In genomic region chr1:83429866-83430265, GRCm38 (mm10) we compare ENCODE assay signal across 25 mouse cellular contexts. TPM values are rescaled to one million over a fixed set of nuclear protein-coding genes. Genes with fewer than 3 reads are reported as not detected.
DNase-seq lines count a peak whose midpoint lies in the region; ATAC-seq lines count a peak whose summit lies in the region.
"Had no signal": no experiment of that assay in that cellular context is flagged by ENCODE, and none has a peak within 500 bp of the region (broad histone marks: within the 10 kb centered on the region; RNA-seq: fewer than 3 reads in every experiment).

No protein-coding gene starts in this region.

- no peaks in the 10 kb centered on the region for H3K27me3 ChIP-seq in forebrain, embryonic 16.5 days (replicated peaks; ENCODE audit: control insufficient read depth, insufficient read depth, low read length)
- no peaks in the 10 kb centered on the region for H3K27me3 ChIP-seq in forebrain, embryonic 11.5 days (ENCODE audit: control insufficient read depth, insufficient read depth, low read length)
- H3K27me3 ChIP-seq: embryonic facial prominence, embryonic 13.5 days; hindbrain, embryonic 12.5 days had no signal

- H3K4me3 ChIP-seq in forebrain, embryonic 16.5 days (replicated peaks; ENCODE audit: low read length) = no peak overlapping the region
- H3K4me3 ChIP-seq in forebrain, embryonic 11.5 days (ENCODE audit: low read depth, low read length) = no peak overlapping the region
- H3K4me3 ChIP-seq: embryonic facial prominence, embryonic 13.5 days; gastrocnemius, adult 2 months; heart, embryonic 10.5 days; hindbrain, embryonic 12.5 days had no signal

- no peak overlapping the region for H3K9ac ChIP-seq in forebrain, embryonic 16.5 days (replicated peaks; ENCODE audit: low read depth, low read length)
- H3K9ac ChIP-seq in forebrain, embryonic 11.5 days (ENCODE audit: low read length) = no peak overlapping the region
- H3K9ac ChIP-seq: embryonic facial prominence, embryonic 13.5 days; hindbrain, embryonic 12.5 days had no signal

- no peak overlapping the region for H3K4me2 ChIP-seq in forebrain, embryonic 16.5 days (ENCODE audit: low read length)
- no peak overlapping the region for H3K4me2 ChIP-seq in forebrain, embryonic 11.5 days (ENCODE audit: low read depth, low read length, severe bottlenecking)
- H3K4me2 ChIP-seq: embryonic facial prominence, embryonic 13.5 days; hindbrain, embryonic 12.5 days had no signal

- peaks cover 5% of the 10 kb centered on the region for H3K4me1 ChIP-seq in forebrain, embryonic 16.5 days (replicated peaks; ENCODE audit: control insufficient read depth, insufficient read depth, low read length)
- no peaks in the 10 kb centered on the region for H3K4me1 ChIP-seq in forebrain, embryonic 11.5 days (replicated peaks; ENCODE audit: control insufficient read depth, insufficient read depth, low read length)
- H3K4me1 ChIP-seq: embryonic facial prominence, embryonic 13.5 days; heart, embryonic 10.5 days had no signal

- ATAC-seq in cerebellum, adult (ENCODE audit: insufficient number of reproducible peaks, low FRiP score, low TSS enrichment) = 0 out of 2 replicates have a peak, but pooled peaks have one; percentile 70
- ATAC-seq in forebrain, embryonic 16.5 days = peak; percentile 69
- ATAC-seq in forebrain, embryonic 11.5 days (replicated peaks; ENCODE audit: low FRiP score) = no peak
- ATAC-seq: activated CD4-positive, CD25-positive, alpha-beta regulatory T cell, adult 4 months; CD4-positive, CD25-positive, alpha-beta regulatory T cell, adult 4 months; hindbrain, embryonic 16.5 days; inflammation-experienced regulatory T-cells, adult 6 months; intestine, postnatal 0 days; Patski had no signal

- no peak overlapping the region for H3K27ac ChIP-seq in forebrain, embryonic 16.5 days (ENCODE audit: low read length)
- no peak overlapping the region for H3K27ac ChIP-seq in forebrain, embryonic 11.5 days (ENCODE audit: low read depth, low read length)
- H3K27ac ChIP-seq: embryonic facial prominence, embryonic 13.5 days; gastrocnemius, adult 2 months; heart, embryonic 10.5 days; hindbrain, embryonic 12.5 days had no signal

- DNase-seq in cerebellum, postnatal 4 days (ENCODE audit: low spot score in 2 of 2) = no peak
- no peak for DNase-seq in forebrain, embryonic 11.5 days (ENCODE audit: low spot score)
- peak; percentile 90 for DNase-seq in brain, adult 2 months (ENCODE audit: low read depth, low spot score)
- peak; percentile 87 for DNase-seq in cerebellum, adult 9-10 months
- DNase-seq in Muller cell, postnatal 12 days (ENCODE audit: inconsistent ontology term) = no peak
- no peak for DNase-seq in lung, postnatal 4 days
- DNase-seq: adrenal gland, postnatal 25 days; B cell, adult 2 months; gastrocnemius, adult 2 months; gastrocnemius, postnatal 25 days; heart, postnatal 10 days; heart, postnatal 4 days; kidney, adult 8-10 months had no signal

- no peaks in the 10 kb centered on the region for H3K9me3 ChIP-seq in forebrain, embryonic 16.5 days (ENCODE audit: control insufficient read depth, low read length)
- H3K9me3 ChIP-seq in forebrain, embryonic 11.5 days (ENCODE audit: control insufficient read depth, low read length) = no peaks in the 10 kb centered on the region
- H3K9me3 ChIP-seq: embryonic facial prominence, embryonic 13.5 days; G1E; heart, embryonic 10.5 days; hindbrain, embryonic 12.5 days had no signal

- H3K36me3 ChIP-seq in forebrain, embryonic 16.5 days (ENCODE audit: control insufficient read depth, insufficient read depth) = no peaks in the 10 kb centered on the region
- H3K36me3 ChIP-seq in forebrain, embryonic 11.5 days (ENCODE audit: control insufficient read depth, insufficient read depth, low read length) = no peaks in the 10 kb centered on the region
- H3K36me3 ChIP-seq: embryonic facial prominence, embryonic 13.5 days; G1E; heart, embryonic 10.5 days; hindbrain, embryonic 12.5 days had no signal

RNA-seq across cellular contexts. Expression of gene Sphkap, which starts 21.9 kb away (rescaled TPM):
- 17.2 and 19.5 TPM in 2 replicates for polyA plus RNA-seq in forebrain, embryonic 16.5 days (2015; fragmentation: Nextera tagmentation; extraction: Ambion mirVana)
- 0.75 and 1.1 TPM in 2 replicates for polyA plus RNA-seq in forebrain, embryonic 11.5 days (2014; fragmentation: Nextera tagmentation; extraction: Ambion mirVana)
- polyA plus RNA-seq: activated CD4-positive, CD25-positive, alpha-beta regulatory T cell, adult 4 months; CD4-positive, CD25-positive, alpha-beta regulatory T cell, adult 4 months; G1E had no signal

Comparison
In these comparisons a context has a peak if more than half of its experiments do, and no peak if none do; other contexts are left out.
1. DNase-seq: peak in brain, adult 2 months (single experiment) and cerebellum, adult 9-10 months (single experiment); none in cerebellum, postnatal 4 days (0 of 2), forebrain, embryonic 11.5 days (single experiment), Muller cell, postnatal 12 days (single experiment) and lung, postnatal 4 days (0 of 2).